Mouse (Mus musculus): Measurements from ENCODE around the gene Henmt1. TPM values are rescaled to one million over a fixed set of nuclear protein-coding genes. Genes with fewer than 3 reads are reported as not detected.
A peak's percentile ranks its signal among the peaks of the same experiment; 100 is the strongest.

The Henmt1 gene
- polyA plus RNA-seq, 1 experiment from 2014 or later = 1.6 TPM

DNA sequence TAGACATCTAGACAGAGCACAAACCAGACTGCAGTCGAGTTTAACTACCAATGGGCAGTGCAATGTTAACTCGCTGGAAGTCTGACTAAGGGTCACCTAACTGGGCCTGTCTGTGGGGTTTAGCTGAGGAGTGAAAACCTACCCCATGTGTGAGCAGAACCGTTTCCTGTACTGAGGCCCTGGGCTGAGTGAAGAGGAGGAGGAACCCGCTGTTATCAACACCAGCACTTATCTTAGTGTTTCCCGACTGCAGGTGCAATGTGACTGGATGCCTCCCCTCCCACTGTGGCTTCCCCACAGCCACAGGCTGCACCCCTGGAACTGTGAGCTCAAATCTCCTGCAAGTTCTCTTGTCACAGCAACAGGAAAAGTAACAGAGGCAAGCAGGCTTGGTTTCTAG, 44.3 kb downstream of the Henmt1 start:
- Histone ChIP-seq H3K4me1 (no peaks in the 10 kb centered on the region), H3K36me3 (peaks cover 12% of the 10 kb centered on the region), H3K4me2 (replicated peaks) (no peak overlapping the region), H3K9me3 (no peaks in the 10 kb centered on the region), H3K4me3 (no peak overlapping the region), H3K27me3 (no peaks in the 10 kb centered on the region), H3K27ac (replicated peaks) (no peak overlapping the region), H3K9ac (replicated peaks) (no peak overlapping the region)
- ATAC-seq (replicated peaks) = no peak
- WGBS = 87% methylated on average over 5 of the region's 5 CpGs

GRCm38 (mm10) chr3:108986534-108986933, 46.9 kb downstream of the Henmt1 start:
- ATAC-seq (replicated peaks) = peak; percentile 67
- H3K9ac ChIP-seq (replicated peaks) = no peak overlapping the region
- no peaks in the 10 kb centered on the region for H3K4me1 ChIP-seq
- WGBS = 73% methylated on average over 1 of the region's 1 CpGs
- H3K27me3 ChIP-seq = no peaks in the 10 kb centered on the region
- no peaks in the 10 kb centered on the region for H3K9me3 ChIP-seq
- no peak overlapping the region for H3K4me3 ChIP-seq
- peaks cover 17% of the 10 kb centered on the region for H3K36me3 ChIP-seq
- H3K27ac ChIP-seq (replicated peaks) = 0 out of 2 replicates have a peak overlapping the region, but pooled peaks have one; percentile 58
- no peak overlapping the region for H3K4me2 ChIP-seq (replicated peaks)

DNA sequence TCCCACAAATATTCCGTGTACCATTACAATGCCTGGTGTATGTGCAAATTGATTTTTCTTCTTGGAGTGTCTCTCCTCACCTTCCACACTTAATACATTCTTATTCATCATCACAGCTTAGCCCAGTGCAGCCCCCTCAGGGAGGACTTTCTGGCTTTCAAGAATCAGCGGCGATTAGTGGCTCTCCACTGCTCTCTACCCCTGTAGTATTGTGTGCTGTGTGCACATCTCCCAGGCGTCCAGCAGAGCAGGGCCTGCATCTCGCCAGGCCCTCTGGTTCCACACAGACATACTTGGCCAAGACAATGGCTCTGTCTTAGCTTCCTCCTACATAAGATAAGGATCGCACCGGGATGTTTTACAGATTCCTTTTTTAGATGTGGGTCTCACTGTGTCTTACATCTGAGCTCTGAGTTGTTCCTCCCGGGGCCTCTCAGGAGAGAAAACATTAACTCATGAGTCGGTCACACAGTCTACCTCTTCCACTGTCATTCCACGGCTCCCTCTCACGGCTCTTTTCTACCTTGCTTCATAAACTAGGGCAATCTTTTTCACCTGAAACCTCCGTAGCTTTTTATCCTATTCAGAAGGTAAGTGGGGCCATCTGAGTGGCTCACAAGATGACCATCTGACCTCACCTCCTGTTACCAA, 47.5 kb downstream of the Henmt1 start:
- Histone ChIP-seq H3K27ac (replicated peaks) (peak overlapping the region; percentile 58; the same call in 1 of the 2 replicates), H3K4me2 (replicated peaks) (no peak overlapping the region), H3K27me3 (no peaks in the 10 kb centered on the region), H3K4me1 (no peaks in the 10 kb centered on the region), H3K9ac (replicated peaks) (no peak overlapping the region), H3K4me3 (no peak overlapping the region), H3K36me3 (peaks cover 17% of the 10 kb centered on the region), H3K9me3 (no peaks in the 10 kb centered on the region)
- WGBS = 61% methylated on average over 12 of the region's 12 CpGs
- ATAC-seq (replicated peaks) = peak; percentile 57

DNA sequence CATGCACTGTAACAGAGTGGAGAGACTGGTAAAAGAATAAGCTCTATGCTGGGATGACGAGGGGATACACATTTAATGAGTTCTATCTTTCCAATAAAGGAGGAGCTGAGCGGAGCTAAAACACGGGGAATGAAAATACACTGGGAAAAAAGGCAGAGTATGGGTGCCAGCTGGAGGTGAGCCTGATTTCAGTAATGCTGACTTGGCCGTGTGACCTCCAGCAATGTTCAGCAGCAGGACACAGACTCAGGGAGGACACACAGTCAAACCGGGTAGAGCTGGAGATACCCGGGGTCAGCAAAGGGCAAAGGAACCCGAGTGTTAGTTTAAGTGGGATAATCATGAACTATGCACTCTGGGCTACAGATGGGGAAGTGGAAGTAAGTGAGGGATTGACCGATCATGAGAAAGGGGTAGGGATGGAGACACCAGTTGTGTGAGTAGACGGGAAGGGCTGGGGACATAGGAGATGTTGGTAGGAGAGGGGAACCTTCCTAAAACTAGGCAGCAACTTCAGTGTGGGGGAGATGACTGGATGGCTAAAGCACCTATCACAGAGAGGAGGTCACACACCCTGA, 50.4 kb downstream of the Henmt1 start:
- Histone ChIP-seq H3K27ac (replicated peaks) (no peak overlapping the region), H3K4me2 (replicated peaks) (no peak overlapping the region), H3K9ac (replicated peaks) (no peak overlapping the region), H3K36me3 (peaks cover 17% of the 10 kb centered on the region), H3K4me3 (no peak overlapping the region), H3K27me3 (no peaks in the 10 kb centered on the region), H3K9me3 (no peaks in the 10 kb centered on the region), H3K4me1 (no peaks in the 10 kb centered on the region)
- no peak for ATAC-seq (replicated peaks)
- WGBS = 88% methylated on average over 9 of the region's 9 CpGs

GRCm38 (mm10) chr3:108994477-108994876, 54.8 kb downstream of the Henmt1 start:
- 96% methylated on average over 2 of the region's 2 CpGs for WGBS
- no peak overlapping the region for H3K4me3 ChIP-seq

DNA sequence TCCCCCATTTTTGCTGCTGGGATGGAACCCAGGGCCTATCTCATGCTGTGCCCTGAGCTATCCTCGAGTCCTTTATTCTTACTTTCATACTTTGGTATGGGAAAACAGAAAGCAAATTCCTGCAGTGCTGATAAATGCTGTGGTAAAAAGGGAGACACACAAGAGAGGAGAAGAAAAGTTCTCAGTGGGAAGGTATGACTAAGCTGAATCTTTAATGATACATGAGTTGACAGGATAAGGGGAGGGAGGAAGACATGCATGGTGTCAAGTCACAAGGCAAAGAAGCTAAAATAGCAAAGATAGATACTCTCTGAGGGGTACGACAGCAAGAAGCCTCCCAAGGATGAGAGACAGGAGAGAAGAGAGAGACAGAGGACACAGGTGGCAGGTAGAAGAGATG, 55.7 kb downstream of the Henmt1 start:
- no peak for ATAC-seq (replicated peaks)
- H3K9me3 ChIP-seq = no peaks in the 10 kb centered on the region
- H3K4me1 ChIP-seq = no peaks in the 10 kb centered on the region
- no peak overlapping the region for H3K27ac ChIP-seq (replicated peaks)
- H3K4me2 ChIP-seq (replicated peaks) = no peak overlapping the region
- no peak overlapping the region for H3K4me3 ChIP-seq
- no peak overlapping the region for H3K9ac ChIP-seq (replicated peaks)
- peaks cover 3% of the 10 kb centered on the region for H3K36me3 ChIP-seq
- no peaks in the 10 kb centered on the region for H3K27me3 ChIP-seq
- 83% methylated on average over 2 of the region's 2 CpGs for WGBS

More at GRCm38 (mm10) chr3:108994477-108994876, 54.8 kb downstream of the Henmt1 start:
- Histone ChIP-seq H3K36me3 (peaks cover 11% of the 10 kb centered on the region), H3K27ac (replicated peaks) (no peak overlapping the region), H3K9ac (replicated peaks) (no peak overlapping the region), H3K4me1 (no peaks in the 10 kb centered on the region), H3K9me3 (no peaks in the 10 kb centered on the region), H3K27me3 (no peaks in the 10 kb centered on the region), H3K4me2 (replicated peaks) (no peak overlapping the region)
- ATAC-seq (replicated peaks) = no peak

DNA sequence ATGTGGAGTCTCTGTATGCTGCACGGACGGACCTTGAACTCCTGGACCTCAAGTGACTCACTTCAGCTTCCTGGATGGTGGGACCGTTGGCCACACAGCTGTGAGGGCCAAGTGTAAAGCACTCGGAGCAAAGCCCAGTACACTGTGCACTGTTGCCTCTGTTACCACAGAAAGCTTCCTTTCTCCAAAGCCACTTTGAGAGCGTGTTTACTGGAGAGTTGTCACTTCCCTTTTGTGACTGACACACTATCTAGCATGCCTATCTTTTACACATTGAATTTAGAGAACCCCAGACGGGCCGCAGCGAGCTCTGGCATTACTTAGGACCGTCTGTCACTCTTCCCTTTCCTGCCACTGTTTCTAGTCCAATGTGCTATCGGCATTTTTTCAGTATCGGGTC, 57.6 kb downstream of the Henmt1 start:
- no peak overlapping the region for H3K9ac ChIP-seq (replicated peaks)
- H3K4me2 ChIP-seq (replicated peaks) = no peak overlapping the region
- no peak for ATAC-seq (replicated peaks)
- H3K27ac ChIP-seq (replicated peaks) = no peak overlapping the region
- 82% methylated on average over 11 of the region's 11 CpGs for WGBS
- no peak overlapping the region for H3K4me3 ChIP-seq
- H3K4me1 ChIP-seq = no peaks in the 10 kb centered on the region
- H3K36me3 ChIP-seq = no peaks in the 10 kb centered on the region
- no peaks in the 10 kb centered on the region for H3K27me3 ChIP-seq
- H3K9me3 ChIP-seq = no peaks in the 10 kb centered on the region

GRCm38 (mm10) chr3:108997762-108998161, 58.1 kb downstream of the Henmt1 start:
- 79% methylated on average over 4 of the region's 4 CpGs for WGBS
- Histone ChIP-seq H3K27ac (replicated peaks) (no peak overlapping the region), H3K4me2 (replicated peaks) (no peak overlapping the region), H3K9me3 (no peaks in the 10 kb centered on the region), H3K36me3 (no peaks in the 10 kb centered on the region), H3K27me3 (no peaks in the 10 kb centered on the region), H3K9ac (replicated peaks) (no peak overlapping the region), H3K4me1 (no peaks in the 10 kb centered on the region), H3K4me3 (no peak overlapping the region)
- no peak for ATAC-seq (replicated peaks)

DNA sequence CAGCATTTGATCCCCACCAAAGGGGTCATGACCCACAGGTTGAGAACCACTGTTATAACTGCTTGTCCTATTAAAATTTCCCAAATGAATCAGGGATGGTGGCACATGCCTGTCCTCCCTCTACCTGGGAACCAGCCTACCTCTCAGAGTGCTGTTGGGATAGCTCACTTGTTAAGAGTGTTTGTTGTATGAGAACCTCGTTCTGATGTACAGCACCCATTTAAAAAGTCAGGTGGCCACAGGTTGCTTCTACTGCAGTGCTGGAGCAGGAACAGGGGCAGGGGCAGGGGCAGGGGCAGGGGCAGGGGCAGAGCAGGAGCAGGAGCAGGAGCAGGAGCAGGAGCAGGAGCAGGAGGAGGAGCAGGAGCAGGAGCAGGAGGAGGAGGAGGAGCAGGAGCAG, 59.5 kb downstream of the Henmt1 start:
- H3K36me3 ChIP-seq = no peaks in the 10 kb centered on the region
- H3K9ac ChIP-seq (replicated peaks) = no peak overlapping the region
- H3K9me3 ChIP-seq = no peaks in the 10 kb centered on the region
- no peaks in the 10 kb centered on the region for H3K4me1 ChIP-seq
- no peak for ATAC-seq (replicated peaks)
- H3K4me2 ChIP-seq (replicated peaks) = no peak overlapping the region
- H3K27me3 ChIP-seq = no peaks in the 10 kb centered on the region
- no peak overlapping the region for H3K27ac ChIP-seq (replicated peaks)
- no peak overlapping the region for H3K4me3 ChIP-seq
- WGBS = 88% methylated on average over 1 of the region's 1 CpGs

- no peak overlapping the region for H3K27ac ChIP-seq (replicated peaks)
- no peaks in the 10 kb centered on the region for H3K4me1 ChIP-seq
- H3K4me2 ChIP-seq (replicated peaks) = no peak overlapping the region
- 85% methylated on average over 5 of the region's 5 CpGs for WGBS
- H3K36me3 ChIP-seq = no peaks in the 10 kb centered on the region
- no peak overlapping the region for H3K4me3 ChIP-seq
- no peak for ATAC-seq (replicated peaks)
- no peaks in the 10 kb centered on the region for H3K9me3 ChIP-seq
- no peak overlapping the region for H3K9ac ChIP-seq (replicated peaks)
- no peaks in the 10 kb centered on the region for H3K27me3 ChIP-seq
These were observed 66.1 kb downstream of the Henmt1 start for GRCm38 (mm10) chr3:109005777-109006176.

- Histone ChIP-seq H3K4me2 (replicated peaks) (no peak overlapping the region), H3K9me3 (no peaks in the 10 kb centered on the region), H3K27me3 (no peaks in the 10 kb centered on the region), H3K36me3 (no peaks in the 10 kb centered on the region), H3K4me1 (no peaks in the 10 kb centered on the region), H3K9ac (replicated peaks) (no peak overlapping the region), H3K4me3 (no peak overlapping the region), H3K27ac (replicated peaks) (no peak overlapping the region)
- WGBS = 92% methylated on average over 5 of the region's 5 CpGs
- no peak for ATAC-seq (replicated peaks)
These were observed 68.5 kb downstream of the Henmt1 start for GRCm38 (mm10) chr3:109008180-109008579.

Measured in forebrain, embryonic 15.5 days (tissue).